Mouse (Mus musculus) forebrain, embryonic 16.5 days (tissue): ENCODE measurements around the gene Cep104. TPM values are rescaled to one million over a fixed set of nuclear protein-coding genes. Genes with fewer than 3 reads are reported as not detected.

Source experiments
- ATAC-seq: fragments of 200-750 bp; cut with Nextera tagmentation; 2 replicates; pipeline ENCODE4 v1.8.0; 2017; ENCODE audit warnings: mild to moderate bottlenecking, moderate library complexity
- H3K27ac ChIP-seq: fragments of 300-500 bp; sonication (generic); 2 replicates; pipeline ENCODE4 v1.5.1; 2014; ENCODE audit warnings: low read length, control low read depth
- H3K27me3 ChIP-seq: fragments of 300-500 bp; sonication (generic); replicated peaks from 2 replicates; pipeline ENCODE4 v1.6.1; 2014; ENCODE audit warnings: low read length; ENCODE audit not compliant: control insufficient read depth, insufficient read depth
- H3K36me3 ChIP-seq: fragments of 300-500 bp; sonication (generic); 2 replicates; pipeline ENCODE4 v1.6.1; 2014; ENCODE audit not compliant: control insufficient read depth, insufficient read depth
- H3K4me1 ChIP-seq: fragments of 300-500 bp; sonication (generic); replicated peaks from 2 replicates; pipeline ENCODE4 v1.6.1; 2014; ENCODE audit warnings: low read length; ENCODE audit not compliant: control insufficient read depth, insufficient read depth
- H3K4me2 ChIP-seq: fragments of 300-500 bp; sonication (generic); 2 replicates; pipeline ENCODE4 v1.6.1; 2014; ENCODE audit warnings: mild to moderate bottlenecking, low read length, control low read depth
- H3K4me3 ChIP-seq: fragments of 300-500 bp; sonication (generic); replicated peaks from 2 replicates; pipeline ENCODE4 v1.5.1; 2014; ENCODE audit warnings: mild to moderate bottlenecking, low read length, control low read depth
- H3K9ac ChIP-seq: fragments of 300-500 bp; sonication (generic); replicated peaks from 2 replicates; pipeline ENCODE4 v1.6.1; 2014; ENCODE audit warnings: low read depth, low read length, control low read depth
- H3K9me3 ChIP-seq: fragments of 300-500 bp; sonication (generic); 2 replicates; pipeline ENCODE4 v1.6.1; 2016; ENCODE audit warnings: low read length; ENCODE audit not compliant: control insufficient read depth
- WGBS: fragments of 180-500 bp; shearing (Covaris S2); extraction: QIAGEN DNeasy Blood & Tissue Kit; methylation state at CpG from one replicate; pipeline ENCODE4 v1.1.7; 2014; 5-methylcytosine and 5-hydroxymethylcytosine counted together
- polyA plus RNA-seq: library from polyadenylated mRNA; unstranded; fragments of >200 nt; fragmentation: Nextera tagmentation; extraction: Ambion mirVana; gene quantifications from 2 replicates; pipeline ENCODE4 v1.2.1, GENCODE M21; 2015

Gene Cep104
- polyA plus RNA-seq, 1 experiment from 2014 or later = 23.5 TPM

GRCm38 (mm10) chr4:154011646-154012089, 36.7 kb downstream of the Cep104 start, which contains the start of gene Lrrc47:
TSS of gene Lrrc47 (plus strand) at chr4:154011731.
- Histone ChIP-seq H3K36me3 (peaks cover 8% of the 10 kb centered on the region), H3K27me3 (no peaks in the 10 kb centered on the region), H3K4me1 (peaks cover 19% of the 10 kb centered on the region), H3K4me3 (peak within 1 kb of the TSS; percentile 98), H3K9me3 (no peaks in the 10 kb centered on the region), H3K9ac (peak within 1 kb of the TSS; percentile 88), H3K4me2 (peak within 1 kb of the TSS; percentile 100), H3K27ac (peak within 1 kb of the TSS; percentile 0; the same call in 1 of the 2 replicates)
- peak; percentile 96 for ATAC-seq
- whole genome bisulfite sequencing = 0% methylated on average over 46 of the region's 59 CpGs

DNA sequence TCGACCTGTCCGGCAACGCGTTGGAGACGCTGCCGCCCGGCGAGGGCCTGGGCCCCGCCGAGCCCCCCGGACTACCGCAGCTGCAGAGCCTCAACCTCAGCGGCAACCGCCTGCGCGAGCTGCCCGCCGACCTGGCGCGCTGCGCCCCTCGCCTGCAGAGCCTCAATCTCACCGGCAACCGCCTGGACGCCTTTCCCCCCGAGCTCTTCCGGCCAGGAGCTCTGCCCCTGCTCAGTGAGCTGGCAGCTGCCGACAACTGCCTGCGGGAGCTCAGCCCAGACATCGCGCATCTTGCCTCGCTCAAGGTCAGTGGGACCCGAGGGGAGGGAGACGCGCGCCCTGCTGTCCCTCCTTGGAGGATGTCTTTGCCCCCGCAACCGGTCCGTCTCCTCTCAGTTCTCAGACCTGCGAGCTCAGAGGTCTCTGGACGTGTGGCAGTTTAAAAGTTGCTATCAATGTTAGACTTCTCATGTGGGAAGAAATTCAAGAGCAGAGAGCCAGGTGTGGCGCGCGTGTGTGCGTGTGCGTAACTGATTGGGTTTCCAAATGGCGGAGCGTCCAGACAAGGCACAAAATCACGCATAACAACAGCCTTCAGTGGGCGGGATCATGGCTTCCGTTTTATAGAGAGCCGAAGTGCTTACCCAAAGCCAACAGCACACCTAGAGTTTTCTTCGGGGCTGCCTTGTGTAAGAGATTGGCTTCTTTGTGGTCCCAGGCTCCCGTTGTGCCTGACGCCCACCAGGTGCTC, 37.3 kb downstream of the Cep104 start:
- 2% methylated on average over 55 of the region's 55 CpGs for WGBS
- H3K4me1 ChIP-seq = peaks cover 19% of the 10 kb centered on the region

GRCm38 (mm10) chr4:154015476-154015875, 40.5 kb downstream of the Cep104 start:
- H3K4me1 ChIP-seq = peaks cover 19% of the 10 kb centered on the region
- no peak overlapping the region for H3K9ac ChIP-seq
- 91% methylated on average over 11 of the region's 11 CpGs for WGBS
- H3K4me2 ChIP-seq = no peak overlapping the region
- no peak for ATAC-seq
- no peaks in the 10 kb centered on the region for H3K27me3 ChIP-seq
- no peak overlapping the region for H3K4me3 ChIP-seq
- H3K36me3 ChIP-seq = peaks cover 26% of the 10 kb centered on the region
- H3K9me3 ChIP-seq = no peaks in the 10 kb centered on the region
- no peak overlapping the region for H3K27ac ChIP-seq

More for the DNA sequence above, 37.3 kb downstream of the Cep104 start:
- H3K9me3 ChIP-seq = no peaks in the 10 kb centered on the region
- H3K9ac ChIP-seq = peak overlapping the region; percentile 88
- H3K4me3 ChIP-seq = peak overlapping the region; percentile 98
- 0 out of 2 replicates have a peak overlapping the region, but pooled peaks have one; percentile 0 for H3K27ac ChIP-seq
- peaks cover 14% of the 10 kb centered on the region for H3K36me3 ChIP-seq
- ATAC-seq = no peak
- H3K27me3 ChIP-seq = no peaks in the 10 kb centered on the region
- peak overlapping the region; percentile 100 for H3K4me2 ChIP-seq

DNA sequence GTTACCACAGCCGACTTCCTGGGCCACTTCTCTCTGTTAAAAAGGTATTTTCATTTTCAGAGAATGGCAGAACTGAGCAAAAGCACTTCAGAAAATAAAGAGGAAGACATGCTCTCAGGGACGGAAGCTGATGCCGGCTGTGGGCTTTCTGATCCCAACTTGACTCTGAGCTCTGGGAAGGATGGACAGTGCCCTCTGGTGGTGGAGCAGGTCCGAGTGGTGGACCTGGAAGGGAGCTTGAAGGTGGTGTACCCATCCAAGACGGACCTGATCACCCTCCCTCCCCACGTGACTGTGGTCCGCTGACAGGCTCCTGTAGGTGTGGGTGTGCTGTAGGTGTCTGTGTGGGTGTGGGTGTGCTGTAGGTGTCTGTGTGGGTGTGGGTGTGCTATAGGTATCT, 44.6 kb downstream of the Cep104 start:
- H3K4me2 ChIP-seq = no peak overlapping the region

DNA sequence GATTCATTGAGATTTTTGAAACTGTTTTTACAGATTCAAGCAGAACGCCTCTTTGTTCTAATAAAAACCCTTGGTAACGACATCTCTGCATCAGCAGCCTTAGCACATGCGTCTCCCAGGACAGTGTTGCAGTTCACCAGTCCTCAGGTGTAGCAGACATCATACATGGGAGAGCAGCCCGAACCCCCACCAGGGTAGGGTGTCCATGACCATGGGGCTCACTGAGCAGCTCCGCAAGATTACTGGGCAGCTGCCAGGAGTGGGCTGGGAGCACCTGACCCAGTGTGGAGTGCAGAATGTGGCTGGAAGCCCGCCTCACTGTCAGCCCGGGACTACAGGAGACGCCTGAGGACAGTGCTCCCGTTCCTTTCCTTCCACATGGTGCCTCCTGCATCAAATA, 46.4 kb downstream of the Cep104 start:
- Histone ChIP-seq H3K4me1 (peaks cover 7% of the 10 kb centered on the region), H3K4me3 (no peak overlapping the region)

More for the DNA sequence above, 44.6 kb downstream of the Cep104 start:
- H3K36me3 ChIP-seq = peaks cover 38% of the 10 kb centered on the region
- no peaks in the 10 kb centered on the region for H3K4me1 ChIP-seq
- 68% methylated on average over 7 of the region's 7 CpGs for WGBS
- no peaks in the 10 kb centered on the region for H3K9me3 ChIP-seq
- H3K4me3 ChIP-seq = no peak overlapping the region
- peaks cover 3% of the 10 kb centered on the region; the same call in 1 of the 2 replicates for H3K27me3 ChIP-seq
- no peak for ATAC-seq
- no peak overlapping the region for H3K9ac ChIP-seq
- H3K27ac ChIP-seq = no peak overlapping the region

DNA sequence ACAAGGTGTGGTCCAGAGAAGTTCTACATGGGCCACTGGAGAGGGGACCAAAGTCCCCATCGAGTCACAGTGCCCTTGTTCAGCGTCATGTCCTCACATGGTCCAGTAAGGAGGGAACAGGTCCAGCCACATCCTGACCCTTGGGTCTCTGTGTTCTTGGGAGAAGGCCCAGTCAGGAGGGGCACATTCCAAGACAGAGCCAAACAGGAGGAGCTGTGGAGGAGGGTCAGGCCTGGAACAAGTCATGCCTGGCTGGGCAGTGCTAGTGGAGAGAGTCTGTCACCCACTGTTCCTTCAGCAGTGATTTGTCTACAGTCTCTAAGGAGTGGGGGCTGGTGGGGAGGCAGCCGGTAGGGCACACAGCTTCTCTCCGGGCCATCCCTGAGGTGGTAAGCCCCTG, 47.4 kb downstream of the Cep104 start:
- H3K36me3 ChIP-seq = peaks cover 27% of the 10 kb centered on the region

More for the DNA sequence above, 46.4 kb downstream of the Cep104 start:
- H3K4me2 ChIP-seq = no peak overlapping the region
- no peaks in the 10 kb centered on the region for H3K9me3 ChIP-seq
- peaks cover 10% of the 10 kb centered on the region for H3K27me3 ChIP-seq
- H3K27ac ChIP-seq = no peak overlapping the region
- no peak overlapping the region for H3K9ac ChIP-seq
- ATAC-seq = no peak
- H3K36me3 ChIP-seq = peaks cover 34% of the 10 kb centered on the region
- WGBS = 94% methylated on average over 9 of the region's 9 CpGs

DNA sequence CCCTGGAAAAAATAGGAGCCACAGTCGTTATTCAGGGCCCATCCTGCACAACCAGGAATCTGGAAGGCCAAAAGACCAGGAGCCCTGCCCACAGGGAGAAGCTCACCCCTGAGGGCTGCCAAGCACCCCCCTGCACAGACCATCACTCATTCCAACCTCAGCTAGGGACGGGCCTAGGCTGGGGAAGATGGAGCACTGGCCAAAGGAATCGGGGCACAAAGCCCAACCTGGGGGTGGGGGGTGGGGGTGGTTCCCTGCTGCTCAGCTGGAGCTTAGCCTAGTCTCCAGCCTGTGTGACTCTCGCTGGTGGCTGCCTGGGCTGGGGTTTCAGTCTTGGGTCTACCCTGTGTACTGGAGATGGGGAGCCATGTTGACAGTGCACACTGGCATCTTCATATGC, 47.9 kb downstream of the Cep104 start:
- H3K9ac ChIP-seq = no peak overlapping the region
- H3K4me3 ChIP-seq = no peak overlapping the region
- peaks cover 7% of the 10 kb centered on the region for H3K4me1 ChIP-seq
- 24% methylated on average over 4 of the region's 4 CpGs for WGBS
- H3K27ac ChIP-seq = no peak overlapping the region
- peaks cover 26% of the 10 kb centered on the region for H3K36me3 ChIP-seq
- no peak overlapping the region for H3K4me2 ChIP-seq
- no peaks in the 10 kb centered on the region for H3K9me3 ChIP-seq
- H3K27me3 ChIP-seq = peaks cover 16% of the 10 kb centered on the region
- no peak for ATAC-seq

More for the DNA sequence above, 47.4 kb downstream of the Cep104 start:
- no peak overlapping the region for H3K4me3 ChIP-seq
- H3K27me3 ChIP-seq = peaks cover 16% of the 10 kb centered on the region
- no peak overlapping the region for H3K4me2 ChIP-seq
- no peak overlapping the region for H3K27ac ChIP-seq
- no peak for ATAC-seq
- 84% methylated on average over 4 of the region's 4 CpGs for WGBS
- no peak overlapping the region for H3K9ac ChIP-seq
- no peaks in the 10 kb centered on the region for H3K9me3 ChIP-seq
- H3K4me1 ChIP-seq = peaks cover 7% of the 10 kb centered on the region

DNA sequence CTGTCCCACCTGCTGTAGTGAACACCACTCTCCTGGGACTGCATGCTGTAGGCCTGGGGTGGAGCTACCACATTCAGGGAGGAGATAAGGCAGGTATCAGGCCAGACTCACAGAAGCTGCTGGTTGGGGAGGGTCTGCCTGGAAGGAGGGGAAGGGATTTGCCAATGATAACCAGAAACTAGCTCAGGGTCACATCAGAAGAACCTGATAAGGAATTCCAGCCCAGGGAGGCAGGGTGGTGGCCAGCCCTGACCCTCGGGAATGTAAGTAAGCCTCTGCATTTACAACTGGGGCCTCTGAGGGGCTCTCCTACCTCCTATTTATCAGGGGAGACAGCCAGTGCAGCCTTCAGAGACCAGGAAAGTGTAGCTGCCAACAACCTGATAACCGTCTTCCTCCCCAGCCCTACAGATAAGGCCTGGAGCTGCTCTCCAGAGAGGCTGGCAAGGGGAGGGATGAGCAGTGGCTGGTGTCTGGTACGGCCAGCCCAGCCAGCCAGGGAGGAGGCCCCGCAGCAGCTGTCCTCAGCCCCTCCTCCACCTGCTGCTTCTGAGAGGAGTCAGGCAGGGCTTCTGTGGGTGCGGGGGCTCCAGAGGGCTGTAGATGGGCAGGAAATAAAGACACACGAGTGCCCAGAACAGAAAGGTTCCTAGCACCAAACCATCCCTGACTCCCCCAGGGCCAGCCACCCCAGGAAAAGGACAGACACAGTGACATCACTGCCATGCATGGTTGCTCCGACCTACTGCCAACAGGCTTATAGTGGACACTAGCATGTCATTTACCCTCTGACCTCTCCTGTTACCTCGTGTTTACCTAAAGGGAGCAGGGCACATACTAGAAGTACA, 49.0 kb downstream of the Cep104 start:
- Histone ChIP-seq H3K4me2 (no peak overlapping the region), H3K9ac (no peak overlapping the region), H3K4me1 (peaks cover 7% of the 10 kb centered on the region), H3K27ac (no peak overlapping the region), H3K36me3 (peaks cover 20% of the 10 kb centered on the region), H3K9me3 (no peaks in the 10 kb centered on the region), H3K27me3 (peaks cover 16% of the 10 kb centered on the region), H3K4me3 (no peak overlapping the region)
- WGBS = 30% methylated on average over 8 of the region's 8 CpGs
- ATAC-seq = no peak
